Comparison of ENCODE assay signal across 8 mouse cellular contexts in genomic region chr13:64093341-64093740, GRCm38 (mm10). TPM values are rescaled to one million over a fixed set of nuclear protein-coding genes. Genes with fewer than 3 reads are reported as not detected.
DNase-seq lines count a peak whose midpoint lies in the region; ATAC-seq and TF ChIP-seq lines count a peak whose summit lies in the region.

No protein-coding gene starts in this region.

- peak; percentile 67 for DNase-seq in midbrain, embryonic 10.5 days (ENCODE audit: low spot score)
- peak; percentile 62 for DNase-seq in c-Kit-positive CD71-negative TER-119-negative erythroid progenitor cells, embryonic 14.5 days (ENCODE audit: low read depth)
- DNase-seq in gastrocnemius, adult 2 months: peak; percentile 53
- peak; percentile 80 for DNase-seq in limb, embryonic 14.5 days (ENCODE audit: low spot score)
- peak; percentile 77 for DNase-seq in neural tube, embryonic 11.5 days (ENCODE audit: low spot score)
- peak; percentile 42 for DNase-seq in thymus, postnatal 25 days

- H3K27me3 ChIP-seq in midbrain, embryonic 10.5 days (ENCODE audit: low read depth, poor library complexity, severe bottlenecking): peaks cover 5% of the 10 kb centered on the region; the same call in 1 of the 2 replicates
- H3K27me3 ChIP-seq in midbrain, embryonic 13.5 days: 0 out of 2 replicates have a peak, but pooled peaks cover 14% of the 10 kb centered on the region
- H3K27me3 ChIP-seq in kidney, embryonic 16.5 days (ENCODE audit: insufficient read depth, low read length): no peaks in the 10 kb centered on the region
- no peaks in the 10 kb centered on the region for H3K27me3 ChIP-seq in limb, embryonic 14.5 days (ENCODE audit: control insufficient read depth, insufficient read depth, low read length)
- H3K27me3 ChIP-seq in neural tube, embryonic 11.5 days (ENCODE audit: control insufficient read depth, insufficient read depth, low read length): no peaks in the 10 kb centered on the region

- ATAC-seq in midbrain, embryonic 13.5 days: no peak
- ATAC-seq in kidney, embryonic 16.5 days (ENCODE audit: low FRiP score, low TSS enrichment): 0 out of 2 replicates have a peak, but pooled peaks have one; percentile 51
- ATAC-seq in limb, embryonic 14.5 days (ENCODE audit: low FRiP score, low read depth): no peak
- ATAC-seq in neural tube, embryonic 11.5 days (ENCODE audit: insufficient read depth, low FRiP score, low TSS enrichment): no peak

- WGBS in midbrain, embryonic 10.5 days: 5% methylated on average over 1 of the region's 1 CpGs
- 7% methylated on average over 1 of the region's 1 CpGs for WGBS in midbrain, embryonic 13.5 days
- 0% methylated on average over 1 of the region's 1 CpGs for WGBS in kidney, embryonic 16.5 days
- 0% methylated on average over 1 of the region's 1 CpGs for whole genome bisulfite sequencing in limb, embryonic 14.5 days
- 6% methylated on average over 1 of the region's 1 CpGs for WGBS in neural tube, embryonic 11.5 days

- intact Hi-C loops in gastrocnemius, adult 2 months (cut with DNase I): no loop called here

- peaks cover 11% of the 10 kb centered on the region for H3K4me1 ChIP-seq in midbrain, embryonic 10.5 days
- no peaks in the 10 kb centered on the region for H3K4me1 ChIP-seq in midbrain, embryonic 13.5 days (replicated peaks)
- peaks cover 5% of the 10 kb centered on the region; the same call in 1 of the 2 replicates for H3K4me1 ChIP-seq in kidney, embryonic 16.5 days (ENCODE audit: insufficient read depth, low read length)
- no peaks in the 10 kb centered on the region for H3K4me1 ChIP-seq in limb, embryonic 14.5 days (ENCODE audit: control insufficient read depth, insufficient read depth, low read length)
- no peaks in the 10 kb centered on the region for H3K4me1 ChIP-seq in neural tube, embryonic 11.5 days (ENCODE audit: control insufficient read depth, insufficient read depth, low read length)

- H3K4me3 ChIP-seq in midbrain, embryonic 10.5 days: no peak overlapping the region
- no peak overlapping the region for H3K4me3 ChIP-seq in midbrain, embryonic 13.5 days (replicated peaks)
- no peak overlapping the region for H3K4me3 ChIP-seq in gastrocnemius, adult 2 months
- no peak overlapping the region for H3K4me3 ChIP-seq in kidney, embryonic 16.5 days (ENCODE audit: low read length)
- H3K4me3 ChIP-seq in limb, embryonic 14.5 days (replicated peaks; ENCODE audit: low read length): no peak overlapping the region
- H3K4me3 ChIP-seq in neural tube, embryonic 11.5 days (ENCODE audit: low read depth, low read length): no peak overlapping the region

- TF ChIP-seq CTCF in gastrocnemius, adult 2 months (IDR thresholded peaks at IDR 0.05): peak; percentile 86

- no peaks in the 10 kb centered on the region for H3K9me3 ChIP-seq in midbrain, embryonic 10.5 days (replicated peaks)
- no peaks in the 10 kb centered on the region for H3K9me3 ChIP-seq in midbrain, embryonic 13.5 days
- H3K9me3 ChIP-seq in kidney, embryonic 16.5 days (ENCODE audit: low read length): no peaks in the 10 kb centered on the region
- no peaks in the 10 kb centered on the region for H3K9me3 ChIP-seq in limb, embryonic 14.5 days (ENCODE audit: control insufficient read depth, low read length)
- no peaks in the 10 kb centered on the region for H3K9me3 ChIP-seq in neural tube, embryonic 11.5 days (ENCODE audit: control insufficient read depth, low read length)

- H3K9ac ChIP-seq in midbrain, embryonic 13.5 days (replicated peaks): no peak overlapping the region
- H3K9ac ChIP-seq in kidney, embryonic 16.5 days (replicated peaks; ENCODE audit: low read length): no peak overlapping the region
- no peak overlapping the region for H3K9ac ChIP-seq in limb, embryonic 14.5 days (ENCODE audit: low read depth, low read length, severe bottlenecking)
- H3K9ac ChIP-seq in neural tube, embryonic 11.5 days (ENCODE audit: low read length): no peak overlapping the region

- H3K4me2 ChIP-seq in midbrain, embryonic 13.5 days (replicated peaks): no peak overlapping the region
- H3K4me2 ChIP-seq in kidney, embryonic 16.5 days (replicated peaks; ENCODE audit: low read depth, low read length): no peak overlapping the region
- H3K4me2 ChIP-seq in limb, embryonic 14.5 days (replicated peaks; ENCODE audit: low read depth, low read length, severe bottlenecking): no peak overlapping the region
- no peak overlapping the region for H3K4me2 ChIP-seq in neural tube, embryonic 11.5 days (ENCODE audit: low read depth)

- no peak for TF ChIP-seq POLR2A in limb, embryonic 14.5 days (IDR thresholded peaks at IDR 0.05; ENCODE audit: borderline replicate concordance, extremely low read depth, insufficient read depth, insufficient read length)

- H3K36me3 ChIP-seq in midbrain, embryonic 10.5 days: no peaks in the 10 kb centered on the region
- no peaks in the 10 kb centered on the region for H3K36me3 ChIP-seq in midbrain, embryonic 13.5 days
- no peaks in the 10 kb centered on the region for H3K36me3 ChIP-seq in kidney, embryonic 16.5 days (ENCODE audit: insufficient read depth, low read length)
- no peaks in the 10 kb centered on the region for H3K36me3 ChIP-seq in limb, embryonic 14.5 days (ENCODE audit: control insufficient read depth, insufficient read depth, low read length)
- H3K36me3 ChIP-seq in neural tube, embryonic 11.5 days (ENCODE audit: control insufficient read depth, insufficient read depth, low read length): no peaks in the 10 kb centered on the region

- H3K27ac ChIP-seq in midbrain, embryonic 10.5 days (replicated peaks): no peak overlapping the region
- H3K27ac ChIP-seq in midbrain, embryonic 13.5 days: no peak overlapping the region
- no peak overlapping the region for H3K27ac ChIP-seq in gastrocnemius, adult 2 months
- no peak overlapping the region for H3K27ac ChIP-seq in kidney, embryonic 16.5 days (ENCODE audit: low read length)
- no peak overlapping the region for H3K27ac ChIP-seq in limb, embryonic 14.5 days (replicated peaks; ENCODE audit: low read depth, low read length)
- H3K27ac ChIP-seq in neural tube, embryonic 11.5 days (ENCODE audit: low read depth, low read length): no peak overlapping the region

RNA-seq across cellular contexts. Expression of gene Hsd17b3, which starts 4.3 kb away (rescaled TPM):
- 0.36 TPM in 1 of 2 replicates, not detected in the other for polyA plus RNA-seq in midbrain, embryonic 10.5 days (2016; fragmentation: Nextera tagmentation; extraction: Ambion mirVana)
- not detected in 2 replicates for polyA plus RNA-seq in midbrain, embryonic 13.5 days (2015; fragmentation: Nextera tagmentation; extraction: Ambion mirVana)
- total RNA-seq in gastrocnemius, adult 2 months (2021): not detected
- not detected in 2 replicates for polyA plus RNA-seq in kidney, embryonic 16.5 days (2015; fragmentation: Nextera tagmentation; extraction: Ambion mirVana)
- 0.13 TPM in 1 of 2 replicates, not detected in the other for polyA plus RNA-seq in limb, embryonic 14.5 days (2012; rRNA removed)
- not detected in 2 replicates for polyA plus RNA-seq in limb, embryonic 14.5 days (2014; fragmentation: Nextera tagmentation; extraction: Ambion mirVana)
- polyA plus RNA-seq in neural tube, embryonic 11.5 days (2014; fragmentation: Nextera tagmentation; extraction: Ambion mirVana): not detected in 2 replicates

RNA-seq across cellular contexts. Expression of gene Slc35d2, which starts 35.8 kb away (rescaled TPM):
- 3.4 and 3.7 TPM in 2 replicates for polyA plus RNA-seq in midbrain, embryonic 10.5 days (2016; fragmentation: Nextera tagmentation; extraction: Ambion mirVana)
- 1.4 and 2.2 TPM in 2 replicates for polyA plus RNA-seq in midbrain, embryonic 13.5 days (2015; fragmentation: Nextera tagmentation; extraction: Ambion mirVana)
- under 1 TPM; 0.84 to 0.89 TPM for total RNA-seq in gastrocnemius, adult 2 months (2021)
- 5.6 and 5.8 TPM in 2 replicates for polyA plus RNA-seq in kidney, embryonic 16.5 days (2015; fragmentation: Nextera tagmentation; extraction: Ambion mirVana)
- 6.4 and 8.3 TPM in 2 replicates for polyA plus RNA-seq in limb, embryonic 14.5 days (2012; rRNA removed)
- 5.5 and 6.0 TPM in 2 replicates for polyA plus RNA-seq in limb, embryonic 14.5 days (2014; fragmentation: Nextera tagmentation; extraction: Ambion mirVana)
- 3.8 and 7.4 TPM in 2 replicates for polyA plus RNA-seq in neural tube, embryonic 11.5 days (2014; fragmentation: Nextera tagmentation; extraction: Ambion mirVana)

RNA-seq across cellular contexts. Expression of gene Zfp367, which starts 59.7 kb away (rescaled TPM):
- polyA plus RNA-seq in midbrain, embryonic 10.5 days (2016; fragmentation: Nextera tagmentation; extraction: Ambion mirVana): 18.9 and 21.0 TPM in 2 replicates
- polyA plus RNA-seq in midbrain, embryonic 13.5 days (2015; fragmentation: Nextera tagmentation; extraction: Ambion mirVana): 7.8 and 8.0 TPM in 2 replicates
- 10 to 100 TPM; 19.1 to 23.8 TPM for total RNA-seq in gastrocnemius, adult 2 months (2021)
- 16.2 and 17.4 TPM in 2 replicates for polyA plus RNA-seq in kidney, embryonic 16.5 days (2015; fragmentation: Nextera tagmentation; extraction: Ambion mirVana)
- polyA plus RNA-seq in limb, embryonic 14.5 days (2012; rRNA removed): 14.2 and 17.2 TPM in 2 replicates
- polyA plus RNA-seq in limb, embryonic 14.5 days (2014; fragmentation: Nextera tagmentation; extraction: Ambion mirVana): 20.2 and 21.0 TPM in 2 replicates
- polyA plus RNA-seq in neural tube, embryonic 11.5 days (2014; fragmentation: Nextera tagmentation; extraction: Ambion mirVana): 14.3 and 15.4 TPM in 2 replicates
